Mouse (Mus musculus) lung, embryonic 14.5 days (tissue): ENCODE measurements at regions not wholly inside any gene's neighbourhood (a gene's known extent, or its start where the extent isn't known, plus 50 kb on each side); places are given as distances from the start of the nearest gene placed in this dataset.
A peak's percentile ranks its signal among the peaks of the same experiment; 100 is the strongest.

Experiments used
- ATAC-seq: fragments of 200-750 bp; cut with Nextera tagmentation; 2 replicates; pipeline ENCODE4 v1.8.0; 2017; ENCODE audit warnings: mild to moderate bottlenecking, moderate TSS enrichment, moderate library complexity; ENCODE audit not compliant: insufficient read depth
- DNase-seq: peaks from one replicate; pipeline ENCODE4 v3.0.0-alpha.2; 2015
- H3K27ac ChIP-seq: fragments of 300-500 bp; sonication (generic); 2 replicates; pipeline ENCODE4 v1.5.1; 2014; ENCODE audit warnings: low read depth, mild to moderate bottlenecking, moderate library complexity
- H3K27me3 ChIP-seq: fragments of 300-500 bp; sonication (generic); 2 replicates; pipeline ENCODE4 v1.6.1; 2014; ENCODE audit warnings: low read length, control low read depth; ENCODE audit not compliant: insufficient read depth
- H3K36me3 ChIP-seq: fragments of 300-500 bp; sonication (generic); 2 replicates; pipeline ENCODE4 v1.6.1; 2014; ENCODE audit warnings: control low read depth; ENCODE audit not compliant: insufficient read depth
- H3K4me1 ChIP-seq: fragments of 300-500 bp; sonication (generic); 2 replicates; pipeline ENCODE4 v1.6.1; 2014; ENCODE audit warnings: antibody characterized with exemption, control low read depth; ENCODE audit not compliant: insufficient read depth
- H3K4me2 ChIP-seq: fragments of 300-500 bp; sonication (generic); 2 replicates; pipeline ENCODE4 v1.6.1; 2014; ENCODE audit warnings: mild to moderate bottlenecking
- H3K4me3 ChIP-seq: fragments of 300-500 bp; sonication (generic); 2 replicates; pipeline ENCODE4 v1.5.1; 2014; ENCODE audit warnings: low read depth, low read length
- H3K9ac ChIP-seq: fragments of 300-500 bp; sonication (generic); 2 replicates; pipeline ENCODE4 v1.6.1; 2014
- H3K9me3 ChIP-seq: fragments of 300-500 bp; sonication (generic); 2 replicates; pipeline ENCODE4 v1.6.1; 2016; ENCODE audit warnings: low read depth, low read length, control low read depth
- CTCF ChIP-seq: IDR thresholded peaks from 2 replicates; pipeline ENCODE4 v1.5.1; 2016; ENCODE audit warnings: antibody characterized with exemption, low read depth
- WGBS: fragments of 180-500 bp; shearing (Covaris S2); extraction: QIAGEN DNeasy Blood & Tissue Kit; methylation state at CpG from one replicate; pipeline ENCODE4 v1.1.7; 2014; 5-methylcytosine and 5-hydroxymethylcytosine counted together

DNA sequence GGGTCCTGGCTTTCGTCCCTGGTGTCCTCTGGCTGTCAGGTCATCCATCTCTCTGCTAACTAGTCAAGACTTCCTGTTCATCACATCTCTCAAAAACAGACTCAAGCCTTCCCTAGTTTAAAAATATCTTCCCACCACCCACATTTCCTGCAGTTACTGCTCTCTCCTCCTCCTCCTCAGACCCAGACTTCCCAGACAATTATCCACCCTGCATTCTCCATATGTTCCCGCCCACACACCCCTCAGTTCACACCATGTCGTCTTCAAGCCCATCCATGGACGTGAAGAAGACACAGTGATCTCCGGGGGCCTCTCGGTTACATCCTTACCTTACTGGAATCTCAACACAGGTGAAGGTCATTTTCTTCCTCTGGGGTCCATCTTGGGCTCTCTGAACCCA lies 444.4 kb downstream of the Pdcd6ip start:
- ATAC-seq (no peak), DNase-seq (no peak)
- Histone ChIP-seq H3K4me1 (no peaks in the 10 kb centered on the region), H3K9me3 (no peaks in the 10 kb centered on the region), H3K36me3 (no peaks in the 10 kb centered on the region), H3K4me2 (no peak overlapping the region), H3K27ac (no peak overlapping the region), H3K4me3 (no peak overlapping the region), H3K27me3 (no peaks in the 10 kb centered on the region), H3K9ac (no peak overlapping the region)
- no peak for TF ChIP-seq CTCF
- 74% methylated on average over 6 of the region's 6 CpGs for WGBS

DNA sequence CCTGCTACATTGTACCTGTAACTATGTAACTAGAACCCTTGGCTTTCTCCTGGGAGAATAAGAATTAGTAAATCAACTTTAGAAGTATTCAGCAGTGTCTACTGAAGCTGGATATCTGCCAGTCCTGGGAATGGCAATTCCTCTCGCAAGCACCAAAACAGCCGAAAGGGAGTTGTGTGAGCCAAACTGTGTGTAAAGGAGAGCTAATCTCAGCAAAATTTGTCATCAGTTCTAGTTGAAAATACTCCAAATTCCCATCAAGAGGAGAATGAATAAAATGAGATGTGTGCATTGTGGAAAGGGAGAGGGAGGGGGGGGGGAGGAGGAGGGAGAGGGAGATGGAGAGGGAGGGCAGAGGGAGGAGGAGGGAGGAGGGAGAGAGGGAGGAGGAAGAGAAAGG lies 447.8 kb downstream of the Pdcd6ip start:
- Histone ChIP-seq H3K9me3 (no peaks in the 10 kb centered on the region), H3K27me3 (no peaks in the 10 kb centered on the region), H3K9ac (no peak overlapping the region), H3K27ac (no peak overlapping the region), H3K4me1 (no peaks in the 10 kb centered on the region), H3K4me3 (no peak overlapping the region), H3K4me2 (no peak overlapping the region), H3K36me3 (no peaks in the 10 kb centered on the region)
- ATAC-seq: no peak
- DNase-seq: peak; percentile 11
- no peak for TF ChIP-seq CTCF
- 62% methylated on average over 2 of the region's 2 CpGs for WGBS

DNA sequence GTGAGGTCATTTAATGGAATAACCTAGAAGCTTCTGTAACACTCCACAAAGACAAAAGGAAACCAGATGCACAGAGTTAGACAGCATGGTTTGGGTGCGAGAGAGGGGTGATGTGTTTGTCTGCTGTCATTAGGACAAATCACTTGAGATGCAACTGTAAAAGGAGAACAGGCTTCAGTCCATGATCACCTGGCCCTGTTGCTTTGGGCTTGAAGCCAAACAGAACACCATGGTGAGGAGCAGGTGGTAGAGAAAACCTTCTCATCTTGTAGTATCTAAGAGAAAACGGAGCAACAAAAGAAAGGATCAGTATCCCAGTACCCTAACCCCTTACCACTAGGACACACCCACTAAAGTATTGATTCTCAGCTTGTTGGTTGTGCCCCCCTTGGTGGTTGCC lies 449.5 kb downstream of the Pdcd6ip start:
- Histone ChIP-seq H3K4me3 (no peak overlapping the region), H3K9ac (no peak overlapping the region), H3K27me3 (no peaks in the 10 kb centered on the region), H3K9me3 (no peaks in the 10 kb centered on the region), H3K4me2 (no peak overlapping the region), H3K36me3 (no peaks in the 10 kb centered on the region), H3K4me1 (no peaks in the 10 kb centered on the region), H3K27ac (no peak overlapping the region)
- no peak for TF ChIP-seq CTCF
- DNase-seq: no peak
- 81% methylated on average over 2 of the region's 2 CpGs for WGBS
- ATAC-seq: no peak

DNA sequence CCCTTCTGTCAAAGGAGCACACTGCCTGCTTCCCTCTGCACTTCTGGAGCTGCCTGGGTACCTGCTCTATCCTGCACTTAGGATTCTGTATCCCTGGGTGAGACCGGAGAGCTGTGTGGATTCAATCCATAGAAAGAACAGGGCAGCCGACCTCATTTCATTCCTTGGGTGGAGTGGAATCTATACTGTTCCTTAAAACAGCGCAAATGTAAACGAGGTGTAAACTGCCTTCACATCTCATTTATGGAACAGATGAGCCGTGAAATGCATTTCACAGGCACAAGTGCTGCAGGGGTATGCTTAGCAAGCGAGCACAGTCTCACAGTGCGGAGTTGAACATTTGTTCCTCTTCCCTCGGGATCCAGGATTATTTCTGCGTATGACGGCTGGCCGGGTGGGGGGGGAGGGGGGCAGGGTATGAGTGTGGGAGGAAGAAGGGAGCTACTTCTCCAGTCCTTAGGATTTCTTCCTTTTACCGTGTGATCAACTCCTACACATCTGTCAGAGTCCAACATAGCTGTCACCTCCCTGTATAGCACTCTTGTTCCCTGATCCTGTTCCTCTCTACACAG lies 459.3 kb downstream of the Pdcd6ip start:
- no peaks in the 10 kb centered on the region for H3K9me3 ChIP-seq
- TF ChIP-seq CTCF: no peak
- no peak overlapping the region for H3K4me2 ChIP-seq
- WGBS: 77% methylated on average over 12 of the region's 12 CpGs
- ATAC-seq: no peak
- no peaks in the 10 kb centered on the region for H3K4me1 ChIP-seq
- no peaks in the 10 kb centered on the region for H3K27me3 ChIP-seq
- H3K27ac ChIP-seq: no peak overlapping the region
- no peak overlapping the region for H3K4me3 ChIP-seq
- no peak for DNase-seq
- H3K36me3 ChIP-seq: no peaks in the 10 kb centered on the region
- no peak overlapping the region for H3K9ac ChIP-seq

DNA sequence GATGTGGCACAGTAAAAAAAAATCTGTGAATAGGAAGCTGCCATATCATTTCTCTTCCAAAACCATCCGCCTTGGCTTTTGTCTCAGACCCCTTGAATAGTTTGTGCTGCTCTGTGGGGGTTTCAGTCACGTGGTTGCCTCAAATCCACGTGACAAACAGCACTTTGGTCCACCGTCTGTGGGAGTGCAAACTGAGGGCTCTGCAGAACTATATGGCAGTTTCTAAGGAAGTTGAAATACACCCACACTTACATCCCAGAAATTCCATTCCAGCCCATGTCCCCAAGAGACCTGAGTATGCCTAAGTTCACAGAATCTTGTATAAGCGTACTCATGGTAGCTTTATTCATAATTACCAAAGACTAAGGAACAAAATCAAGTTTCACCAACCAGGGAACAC lies 460.1 kb downstream of the Pdcd6ip start:
- no peaks in the 10 kb centered on the region for H3K4me1 ChIP-seq
- no peak for TF ChIP-seq CTCF
- no peak overlapping the region for H3K4me2 ChIP-seq
- 50% methylated on average over 5 of the region's 5 CpGs for WGBS
- H3K27ac ChIP-seq: no peak overlapping the region
- peak; percentile 2 for DNase-seq
- no peaks in the 10 kb centered on the region for H3K9me3 ChIP-seq
- H3K4me3 ChIP-seq: no peak overlapping the region
- H3K9ac ChIP-seq: no peak overlapping the region
- ATAC-seq: no peak
- no peaks in the 10 kb centered on the region for H3K36me3 ChIP-seq
- no peaks in the 10 kb centered on the region for H3K27me3 ChIP-seq

DNA sequence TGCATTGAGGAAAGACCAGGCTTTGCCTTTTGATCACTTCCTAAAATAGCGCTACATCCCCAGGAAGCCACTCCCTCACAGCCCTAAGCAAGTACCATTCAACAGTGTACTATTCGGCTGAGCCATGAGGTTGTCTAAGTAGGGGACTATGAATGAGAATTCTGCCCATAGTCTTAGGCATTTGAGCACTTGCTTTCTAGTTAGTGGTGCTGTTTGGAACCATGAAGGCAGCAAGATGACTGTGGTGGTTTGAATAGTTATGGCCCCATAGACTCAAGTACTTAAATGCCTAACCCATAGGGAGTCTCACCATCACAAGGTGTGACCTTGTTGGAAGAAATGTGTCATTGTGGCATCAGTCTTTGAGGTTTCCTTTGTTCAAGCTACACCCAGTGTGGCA lies 464.2 kb downstream of the Pdcd6ip start:
- H3K9me3 ChIP-seq: no peaks in the 10 kb centered on the region
- DNase-seq: no peak
- no peaks in the 10 kb centered on the region for H3K36me3 ChIP-seq
- no peak overlapping the region for H3K4me2 ChIP-seq
- no peak overlapping the region for H3K9ac ChIP-seq
- no peak overlapping the region for H3K27ac ChIP-seq
- 80% methylated on average over 2 of the region's 2 CpGs for WGBS
- no peaks in the 10 kb centered on the region for H3K27me3 ChIP-seq
- TF ChIP-seq CTCF: no peak
- H3K4me1 ChIP-seq: no peaks in the 10 kb centered on the region
- no peak for ATAC-seq
- H3K4me3 ChIP-seq: no peak overlapping the region

DNA sequence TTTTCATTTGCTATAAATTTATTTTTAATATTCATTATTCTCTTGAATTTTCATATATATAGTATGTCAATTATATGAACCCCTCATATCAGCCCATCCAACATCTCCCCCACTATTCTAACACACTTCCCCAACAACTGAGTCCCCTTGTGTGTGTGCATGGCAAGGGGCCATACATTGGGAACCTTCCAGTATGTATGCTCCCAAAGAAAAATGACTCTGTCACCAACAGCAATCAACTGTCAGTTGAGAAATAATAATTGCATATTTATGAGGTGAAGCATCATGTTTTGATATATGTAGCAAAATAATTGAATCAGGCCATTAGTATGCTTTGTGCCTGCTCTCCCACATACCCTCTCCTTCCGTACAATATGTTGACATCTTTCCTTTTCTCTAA lies 474.7 kb downstream of the Pdcd6ip start:
- TF ChIP-seq CTCF: no peak
- no peak overlapping the region for H3K4me3 ChIP-seq
- no peaks in the 10 kb centered on the region for H3K36me3 ChIP-seq
- no peak for DNase-seq
- no peaks in the 10 kb centered on the region for H3K4me1 ChIP-seq
- H3K9ac ChIP-seq: no peak overlapping the region
- WGBS: 81% methylated on average over 1 of the region's 1 CpGs
- ATAC-seq: no peak
- no peak overlapping the region for H3K4me2 ChIP-seq
- no peaks in the 10 kb centered on the region for H3K27me3 ChIP-seq
- H3K27ac ChIP-seq: no peak overlapping the region
- no peaks in the 10 kb centered on the region for H3K9me3 ChIP-seq

DNA sequence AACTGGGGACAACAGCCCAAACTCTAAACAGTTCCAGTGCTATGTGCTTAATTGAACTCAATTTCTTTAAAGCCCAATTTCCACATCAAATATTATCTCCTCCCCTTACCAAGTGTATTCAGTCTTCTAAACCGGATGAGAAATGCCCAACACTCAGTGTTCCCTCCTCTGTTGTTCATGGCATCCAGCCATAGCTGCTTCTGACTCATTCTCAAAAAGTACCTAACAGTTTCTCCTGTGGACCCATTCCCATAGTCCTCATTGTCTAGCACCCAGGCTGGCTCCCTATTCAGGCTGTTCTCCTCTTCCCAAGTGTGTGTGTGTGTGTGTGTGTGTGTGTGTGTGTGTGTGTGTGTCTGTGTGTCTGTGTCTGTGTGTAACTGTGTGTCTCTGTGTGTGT lies 478.7 kb downstream of the Pdcd6ip start:
- Histone ChIP-seq H3K4me2 (no peak overlapping the region), H3K4me3 (no peak overlapping the region), H3K9ac (no peak overlapping the region), H3K27me3 (no peaks in the 10 kb centered on the region), H3K9me3 (no peaks in the 10 kb centered on the region), H3K36me3 (no peaks in the 10 kb centered on the region), H3K4me1 (no peaks in the 10 kb centered on the region), H3K27ac (no peak overlapping the region)
- DNase-seq: no peak
- ATAC-seq: no peak
- TF ChIP-seq CTCF: no peak
- 85% methylated on average over 1 of the region's 1 CpGs for WGBS
